ENCODE assay signal across 8 mouse cellular contexts in the genomic region with DNA sequence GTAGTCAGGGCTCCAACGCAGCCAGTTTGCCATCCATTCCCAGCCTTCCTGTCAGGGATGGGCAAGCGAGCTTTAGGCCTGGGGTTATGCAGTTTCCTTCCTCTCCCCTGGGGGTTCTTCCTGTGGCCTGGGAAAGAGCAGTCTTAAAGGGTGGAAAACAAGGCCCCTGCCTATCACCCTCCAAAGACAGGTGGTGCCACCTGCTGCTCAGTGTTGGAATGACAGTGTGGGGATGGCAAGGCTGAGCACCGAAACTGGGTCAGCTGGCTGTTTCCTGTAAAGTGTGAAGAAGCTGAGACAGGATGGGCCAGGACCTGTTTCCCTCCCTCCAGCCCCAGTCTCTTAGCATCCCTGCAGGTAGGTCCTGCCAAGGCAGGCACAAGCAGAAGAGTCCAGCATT. TPM values are rescaled to one million over a fixed set of nuclear protein-coding genes. Genes with fewer than 3 reads are reported as not detected.
DNase-seq lines count a peak whose midpoint lies in the region; ATAC-seq lines count a peak whose summit lies in the region.

No protein-coding gene starts in this region.

- intact Hi-C loops in left cerebral cortex, postnatal 14 days (cut with DNase I), result loop anchor here (2.0 kb wide), 2 partner anchors 40 to 54 kb away; a partner anchor contains a TSS

- peak; percentile 91 for DNase-seq in ZHBTc4 (ENCODE audit: low read depth, low spot score)
- peak; percentile 89 to 91 for DNase-seq in cerebellum, postnatal 36 days
- peak; percentile 77 to 83 for DNase-seq in gastrocnemius, adult 8-10 months (ENCODE audit: low spot score in 2 of 2)
- peak; percentile 81 to 86 for DNase-seq in left cerebral cortex, postnatal 14 days (ENCODE audit: low spot score in 2 of 2)
- peak; percentile 82 for DNase-seq in mesoderm, embryonic 11.5 days (ENCODE audit: low read depth, low spot score)
- DNase-seq in right cerebral cortex, postnatal 25 days, result peak; percentile 79
- DNase-seq in urinary bladder, postnatal 36 days (ENCODE audit: low spot score in 2 of 2), result peak; percentile 84 to 86

- peak; percentile 93 for ATAC-seq in inflammation-experienced regulatory T-cells, adult 6 months

RNA-seq across cellular contexts. Expression of a gene that starts 39.8 kb away (rescaled TPM):
- total RNA-seq in gastrocnemius, adult 8-10 months (2022), result 1 to 10 TPM; 6.1 to 7.6 (median 7.0) TPM
- polyA plus RNA-seq in inflammation-experienced regulatory T-cells, adult 6 months (2017; shearing (Covaris generic)), result 1 to 10 TPM; 3.8 to 5.3 (median 4.3) TPM
- 10 to 100 TPM; 12.8 to 14.2 TPM for total RNA-seq in left cerebral cortex, postnatal 14 days (2021)

RNA-seq across cellular contexts. Expression of a gene that starts 39.8 kb away (rescaled TPM):
- 10 to 100 TPM; 21.6 to 26.7 (median 24.6) TPM for total RNA-seq in gastrocnemius, adult 8-10 months (2022)
- polyA plus RNA-seq in inflammation-experienced regulatory T-cells, adult 6 months (2017; shearing (Covaris generic)), result 1 to 10 TPM; 5.8 to 7.1 (median 6.6) TPM
- total RNA-seq in left cerebral cortex, postnatal 14 days (2021), result 10 to 100 TPM; 43.2 to 44.1 TPM

Comparison
In these comparisons a context has a peak if more than half of its experiments do, and no peak if none do; other contexts are left out.
1. Peak in every context shown above with its lines: DNase-seq and ATAC-seq.